Mouse (Mus musculus): ENCODE measurements around the gene Dguok. TPM values are rescaled to one million over a fixed set of nuclear protein-coding genes. Genes with fewer than 3 reads are reported as not detected.

Dguok gene
- 10 to 100 TPM; 14.8 to 17.8 TPM for total RNA-seq (2021)
- long read RNA-seq, experiment 1, transcript Dguok-201 (7 exons, 1,107 nt): major isoform, 26 of 42 reads
- long read RNA-seq, experiment 1, partial matches to known transcripts: 0 of 42 reads
- long read RNA-seq, experiment 1, other reads (novel, unspliced or antisense): 15 of 42 reads
- long read RNA-seq, experiment 2, transcript Dguok-201 (7 exons, 1,107 nt): major isoform, 22 of 54 reads
- long read RNA-seq, experiment 2, partial matches to known transcripts: 25 of 54 reads
- long read RNA-seq, experiment 2, other reads (novel, unspliced or antisense): 7 of 54 reads

- intact Hi-C loops (cut with DNase I): no loop called here
- peak; percentile 92 to 95 for DNase-seq
These were observed at the start of gene Dguok for GRCm38 (mm10) chr6:83506258-83507167. Dguok (minus strand) TSS chr6:83506969.

- DNase-seq: no peak
- intact Hi-C loops (cut with DNase I): no loop called here
These were observed 49.2 kb upstream of the Dguok start for GRCm38 (mm10) chr6:83555972-83556371.

- intact Hi-C loops (cut with DNase I): no loop called here
- no peak for DNase-seq
These were observed 41.6 kb upstream of the Dguok start for GRCm38 (mm10) chr6:83548346-83548745.

GRCm38 (mm10) chr6:83545778-83546177, 39.0 kb upstream of the Dguok start:
- no peak for DNase-seq
- intact Hi-C loops (cut with DNase I): no loop called here

GRCm38 (mm10) chr6:83541756-83542456, 35.1 kb upstream of the Dguok start:
- no peak for DNase-seq
- intact Hi-C loops (cut with DNase I): no loop called here

- intact Hi-C loops (cut with DNase I): no loop called here
These were observed 33.2 kb upstream of the Dguok start for GRCm38 (mm10) chr6:83540017-83540416.

GRCm38 (mm10) chr6:83536795-83537059, 30.0 kb upstream of the Dguok start:
- no peak for DNase-seq
- intact Hi-C loops (cut with DNase I): no loop called here

More at GRCm38 (mm10) chr6:83540017-83540416, 33.2 kb upstream of the Dguok start:
- no peak for DNase-seq

GRCm38 (mm10) chr6:83536028-83536794, 29.4 kb upstream of the Dguok start, which contains the start of gene Actg2:
Actg2 (minus strand) TSS chr6:83536265.
- no peak for DNase-seq
- intact Hi-C loops (cut with DNase I): no loop called here

- DNase-seq: no peak
These were observed 25.8 kb upstream of the Dguok start for GRCm38 (mm10) chr6:83532608-83533007.

GRCm38 (mm10) chr6:83523194-83523593, 16.4 kb upstream of the Dguok start:
- intact Hi-C loops (cut with DNase I): no loop called here
- no peak for DNase-seq

More at GRCm38 (mm10) chr6:83532608-83533007, 25.8 kb upstream of the Dguok start:
- intact Hi-C loops (cut with DNase I): no loop called here

- no peak for DNase-seq
- intact Hi-C loops (cut with DNase I): no loop called here
These were observed 15.0 kb upstream of the Dguok start for GRCm38 (mm10) chr6:83521784-83522183.

- intact Hi-C loops (cut with DNase I): no loop called here
- no peak for DNase-seq
These were observed 11.9 kb upstream of the Dguok start for GRCm38 (mm10) chr6:83518637-83519036.

- intact Hi-C loops (cut with DNase I): no loop called here
- no peak for DNase-seq
These were observed 8.4 kb upstream of the Dguok start for GRCm38 (mm10) chr6:83515172-83515571.

GRCm38 (mm10) chr6:83512495-83512894, 5.7 kb upstream of the Dguok start:
- intact Hi-C loops (cut with DNase I): loop anchor here (2.0 kb wide), 1 partner anchor 156 kb away; no protein-coding TSS in a partner anchor
- DNase-seq: peak in 1 of 2 experiments; percentile 52

GRCm38 (mm10) chr6:83510210-83510609, 3.4 kb upstream of the Dguok start:
- intact Hi-C loops (cut with DNase I): no loop called here
- DNase-seq: no peak

- intact Hi-C loops (cut with DNase I): no loop called here
- no peak for DNase-seq
These were observed 2.7 kb upstream of the Dguok start for GRCm38 (mm10) chr6:83509442-83509841.

- intact Hi-C loops (cut with DNase I): no loop called here
- no peak for DNase-seq
These were observed 388 bp upstream of the Dguok start for GRCm38 (mm10) chr6:83507168-83507546.

- intact Hi-C loops (cut with DNase I): no loop called here
- DNase-seq: no peak
These were observed 1.2 kb downstream of the Dguok start for GRCm38 (mm10) chr6:83505554-83505953.

GRCm38 (mm10) chr6:83503361-83503760, 3.4 kb downstream of the Dguok start:
- intact Hi-C loops (cut with DNase I): loop anchor here (2.0 kb wide), 1 partner anchor 47 kb away; no protein-coding TSS in a partner anchor
- DNase-seq: no peak

- intact Hi-C loops (cut with DNase I): loop anchor here (2.0 kb wide), 1 partner anchor 46 kb away; no protein-coding TSS in a partner anchor
- no peak for DNase-seq
These were observed 4.1 kb downstream of the Dguok start for GRCm38 (mm10) chr6:83502656-83503055.

All from gastrocnemius, postnatal 36 days (tissue).